Mouse (Mus musculus) heart, embryonic 14.5 days (tissue): Measurements from ENCODE around the gene Pgghg. TPM values are rescaled to one million over a fixed set of nuclear protein-coding genes. Genes with fewer than 3 reads are reported as not detected.
"Not testable (repeated sequence)": the region's sequence is repeated elsewhere in the genome, so short reads cannot be mapped to it uniquely, and the experiment has no call there.

Experiments
- ATAC-seq: fragments of 200-750 bp; cut with Nextera tagmentation; 2 replicates; pipeline ENCODE4 v1.8.0; 2017; ENCODE audit warnings: low read depth, moderate TSS enrichment; ENCODE audit not compliant: insufficient number of reproducible peaks, insufficient read depth, low FRiP score
- H3K27ac ChIP-seq, 2 experiments: fragments of 200-500 bp in 1 of 2; fragments of 300-500 bp in 1 of 2; sonication (generic) in 1 of 2; replicated peaks in 1 of 2; 2 replicates each; pipeline ENCODE4 v1.5.1; 2012 to 2014; ENCODE audit warnings: low read depth in 2 of 2, low read length in 2 of 2, control low read depth in 1 of 2, mild to moderate bottlenecking in 1 of 2, mixed read lengths in 1 of 2; ENCODE audit not compliant: control insufficient read depth in 1 of 2, insufficient read depth in 1 of 2
- H3K27me3 ChIP-seq: fragments of 300-500 bp; sonication (generic); 2 replicates; pipeline ENCODE4 v1.6.1; 2014; ENCODE audit warnings: mild to moderate bottlenecking, low read length, control low read depth; ENCODE audit not compliant: control insufficient read depth, insufficient read depth
- H3K36me3 ChIP-seq: fragments of 300-500 bp; sonication (generic); 2 replicates; pipeline ENCODE4 v1.6.1; 2014; ENCODE audit warnings: mild to moderate bottlenecking, control low read depth, low read length, mixed read lengths; ENCODE audit not compliant: control insufficient read depth, insufficient read depth
- H3K4me1 ChIP-seq, 2 experiments: fragments of 200-500 bp in 1 of 2; fragments of 300-500 bp in 1 of 2; sonication (generic) in 1 of 2; 2 replicates each; pipeline ENCODE4 v1.6.1; 2012 to 2014; ENCODE audit warnings: low read length in 2 of 2, control low read depth in 1 of 2, mixed read lengths in 1 of 2; ENCODE audit not compliant: control insufficient read depth in 2 of 2, insufficient read depth in 2 of 2
- H3K4me2 ChIP-seq: fragments of 300-500 bp; sonication (generic); 2 replicates; pipeline ENCODE4 v1.6.1; 2014; ENCODE audit warnings: mild to moderate bottlenecking, low read length
- H3K4me3 ChIP-seq, 2 experiments: fragments of 200-500 bp in 1 of 2; fragments of 300-500 bp in 1 of 2; sonication (generic) in 1 of 2; 2 replicates each; pipeline ENCODE4 v1.5.1; 2012 to 2014; ENCODE audit warnings: low read length in 2 of 2, mild to moderate bottlenecking in 2 of 2, control low read depth in 1 of 2, low read depth in 1 of 2, moderate library complexity in 1 of 2; ENCODE audit not compliant: control insufficient read depth in 1 of 2, insufficient read depth in 1 of 2
- H3K9ac ChIP-seq: fragments of 300-500 bp; sonication (generic); 2 replicates; pipeline ENCODE4 v1.6.1; 2014; ENCODE audit warnings: mild to moderate bottlenecking, low read length
- H3K9me3 ChIP-seq: fragments of 300-500 bp; sonication (generic); 2 replicates; pipeline ENCODE4 v1.6.1; 2016; ENCODE audit warnings: low read length, control low read depth; ENCODE audit not compliant: control insufficient read depth
- WGBS: fragments of 180-500 bp; shearing (Covaris S2); extraction: QIAGEN DNeasy Blood & Tissue Kit; methylation state at CpG from one replicate; pipeline ENCODE4 v1.1.7; 2014; 5-methylcytosine and 5-hydroxymethylcytosine counted together
- polyA plus RNA-seq: library from polyadenylated mRNA; unstranded; fragments of >200 nt; fragmentation: Nextera tagmentation; extraction: Ambion mirVana; gene quantifications from 2 replicates; pipeline ENCODE4 v1.2.1, GENCODE M21; 2014

Gene Pgghg
- polyA plus RNA-seq, 1 experiment from 2014 or later = 13.0 TPM

GRCm38 (mm10) chr7:140970931-140971330 lies 29.7 kb downstream of the Pgghg start:
- WGBS = 11% methylated on average over 7 of the region's 7 CpGs
- Histone ChIP-seq H3K9me3 (no peaks in the 10 kb centered on the region), H3K4me2 (no peak overlapping the region), H3K27ac (peak overlapping the region in 1 of 2 experiments; percentile 64; a peak in 1 of 4 replicates), H3K36me3 (no peaks in the 10 kb centered on the region), H3K4me3 (no peak overlapping the region), H3K4me1 (peaks cover 7 to 9% of the 10 kb centered on the region in 2 experiments; a peak in 3 of 4 replicates), H3K27me3 (peaks cover 20% of the 10 kb centered on the region), H3K9ac (no peak overlapping the region)
- ATAC-seq = 0 out of 2 replicates have a peak, but pooled peaks have one; percentile 6

DNA sequence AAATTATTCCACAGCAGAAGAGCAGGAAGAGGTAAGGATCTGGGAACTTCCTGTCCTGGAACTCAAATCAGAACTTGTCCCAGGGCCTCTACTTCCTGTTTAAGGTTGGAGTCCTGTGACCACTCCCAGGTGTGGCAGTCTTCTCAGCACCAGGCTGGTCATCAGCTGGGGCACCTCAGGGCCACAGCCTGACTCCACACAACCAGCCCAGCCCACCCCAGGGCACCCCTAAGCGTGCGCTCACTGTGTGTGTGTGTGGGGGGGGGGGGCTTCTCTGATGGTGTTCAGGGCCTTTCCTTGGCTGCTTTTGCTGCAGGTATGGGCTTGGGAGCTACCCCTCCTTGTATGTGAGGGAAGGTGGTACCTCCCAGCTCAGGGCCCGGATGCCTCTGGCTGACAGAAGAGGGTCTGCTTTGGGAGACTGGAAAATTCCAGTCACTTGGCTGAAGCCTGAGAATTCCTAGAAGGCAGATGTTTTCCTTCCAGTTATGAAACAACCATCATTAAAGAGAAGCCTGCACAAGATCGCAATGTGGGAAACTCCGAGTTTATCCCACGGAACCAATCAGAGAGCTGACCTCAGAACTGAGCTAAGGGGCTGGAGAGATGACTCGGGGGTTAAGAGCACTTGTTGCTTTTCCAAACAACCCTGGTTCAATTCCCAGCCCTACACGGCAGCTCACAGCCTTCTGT lies 30.4 kb downstream of the Pgghg start:
- H3K27me3 ChIP-seq = peaks cover 17% of the 10 kb centered on the region
- ATAC-seq = 0 out of 2 replicates have a peak, but pooled peaks have one; percentile 44
- H3K9me3 ChIP-seq = no peaks in the 10 kb centered on the region
- H3K9ac ChIP-seq = no peak overlapping the region
- no peaks in the 10 kb centered on the region for H3K36me3 ChIP-seq
- no peak overlapping the region for H3K4me2 ChIP-seq
- H3K27ac ChIP-seq = peak overlapping the region; percentile 51 to 64
- H3K4me3 ChIP-seq = no peak overlapping the region
- H3K4me1 ChIP-seq = peaks cover 7 to 9% of the 10 kb centered on the region in 2 experiments; a peak in 3 of 4 replicates
- WGBS = 56% methylated on average over 8 of the region's 8 CpGs

DNA sequence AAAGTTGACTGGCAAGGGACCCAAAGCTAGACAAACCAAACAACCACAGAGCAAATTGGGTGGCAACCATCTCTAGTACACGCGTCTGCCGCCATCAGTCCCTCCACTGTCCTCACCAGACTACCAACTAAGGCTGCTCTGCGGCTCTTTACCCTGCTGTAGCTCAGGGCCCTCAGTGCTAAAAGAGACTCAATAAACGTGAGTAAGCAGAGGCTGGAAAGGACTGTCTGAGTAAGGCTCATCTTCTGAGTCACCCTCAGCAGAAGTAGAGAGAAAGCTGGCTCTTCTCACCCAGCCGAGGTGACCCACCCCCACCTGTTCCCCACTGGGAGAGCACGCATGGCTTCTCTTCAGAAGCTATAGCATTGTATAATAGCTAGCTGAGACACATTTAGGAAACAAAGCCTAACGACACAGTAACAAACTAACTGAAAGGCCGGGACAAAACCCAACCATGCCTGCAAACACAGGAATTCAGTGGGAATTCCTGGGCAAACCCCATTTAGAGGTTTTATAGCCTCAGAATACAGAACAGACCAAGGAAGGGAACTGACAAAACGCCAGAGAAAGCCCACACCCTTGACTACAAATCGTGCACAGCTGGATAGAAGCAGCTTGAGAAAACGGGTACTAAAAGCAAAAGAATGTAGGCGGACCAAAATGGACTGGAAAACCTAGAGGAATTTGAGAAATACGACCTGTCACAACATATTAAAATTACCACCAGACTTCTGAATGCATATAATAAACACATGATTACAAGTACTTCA lies 32.4 kb downstream of the Pgghg start:
- Histone ChIP-seq H3K9me3 (no peaks in the 10 kb centered on the region), H3K9ac (no peak overlapping the region), H3K4me3 (no peak overlapping the region), H3K36me3 (no peaks in the 10 kb centered on the region), H3K4me2 (no peak overlapping the region), H3K27ac (no peak overlapping the region), H3K27me3 (peaks cover 7% of the 10 kb centered on the region; the same call in 1 of the 2 replicates), H3K4me1 (peaks cover 7 to 9% of the 10 kb centered on the region in 2 experiments; a peak in 3 of 4 replicates)
- WGBS = 45% methylated on average over 14 of the region's 14 CpGs
- no peak for ATAC-seq

- Histone ChIP-seq H3K36me3 (no peaks in the 10 kb centered on the region), H3K4me2 (no peak overlapping the region), H3K9ac (no peak overlapping the region), H3K9me3 (no peaks in the 10 kb centered on the region), H3K4me3 (no peak overlapping the region), H3K4me1 (peaks cover 7 to 9% of the 10 kb centered on the region in 2 experiments; a peak in 3 of 4 replicates), H3K27me3 (no peaks in the 10 kb centered on the region), H3K27ac (no peak overlapping the region)
- ATAC-seq = no peak
- WGBS = 9% methylated on average over 9 of the region's 9 CpGs
Observed at GRCm38 (mm10) chr7:140974940-140975339, 33.7 kb downstream of the Pgghg start.

GRCm38 (mm10) chr7:140975465-140975864 lies 34.3 kb downstream of the Pgghg start:
- Histone ChIP-seq H3K9me3 (no peaks in the 10 kb centered on the region), H3K27ac (no peak overlapping the region), H3K4me2 (no peak overlapping the region), H3K4me1 (peaks cover 7 to 9% of the 10 kb centered on the region in 2 experiments; a peak in 3 of 4 replicates), H3K9ac (no peak overlapping the region), H3K4me3 (no peak overlapping the region), H3K27me3 (no peaks in the 10 kb centered on the region), H3K36me3 (no peaks in the 10 kb centered on the region)
- ATAC-seq = no peak
- 22% methylated on average over 3 of the region's 3 CpGs for WGBS

DNA sequence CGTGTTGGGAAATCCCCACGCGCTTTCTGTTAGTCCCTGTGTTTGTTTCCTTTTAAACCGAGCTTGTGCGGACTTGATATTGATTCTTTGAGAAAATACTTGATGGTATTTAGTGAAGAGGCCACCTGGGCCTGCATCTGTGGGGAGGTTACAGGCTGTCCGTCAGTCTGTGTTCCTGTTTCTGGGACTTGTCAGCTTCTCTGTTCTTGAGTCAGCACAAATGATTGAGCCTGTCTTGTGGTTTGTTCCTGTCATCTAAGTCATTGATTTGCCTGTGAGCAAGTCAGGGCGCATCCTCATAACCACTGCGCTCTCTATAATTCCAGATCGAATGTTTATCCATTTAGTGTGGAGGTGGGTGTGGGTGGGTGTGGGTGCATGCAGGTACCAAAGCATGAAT lies 35.5 kb downstream of the Pgghg start:
- not testable (repeated sequence) for H3K9ac ChIP-seq, H3K4me2 ChIP-seq, H3K27me3 ChIP-seq, H3K27ac ChIP-seq, ATAC-seq, H3K4me3 ChIP-seq, H3K36me3 ChIP-seq, H3K4me1 ChIP-seq, H3K9me3 ChIP-seq
- WGBS = 87% methylated on average over 9 of the region's 9 CpGs

DNA sequence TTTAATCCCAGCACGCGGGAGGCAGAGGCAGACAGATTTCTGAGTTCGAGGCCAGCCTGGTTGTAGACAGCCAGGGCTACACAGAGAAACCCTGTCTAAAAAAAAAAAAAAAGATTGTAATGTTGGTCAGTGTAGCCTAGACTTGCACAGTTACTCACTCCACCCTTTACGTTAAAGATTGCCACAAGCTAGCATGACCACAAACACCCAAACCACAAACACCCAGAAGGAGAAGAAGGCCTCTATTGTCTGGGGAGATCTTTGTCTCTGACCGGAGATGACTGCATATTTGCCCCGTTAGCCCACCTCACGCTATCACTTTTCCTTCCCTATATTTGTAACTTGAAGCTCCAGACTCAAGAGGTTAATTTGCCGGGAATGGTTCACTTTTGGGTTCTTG lies 40.5 kb downstream of the Pgghg start:
- no peaks in the 10 kb centered on the region for H3K36me3 ChIP-seq
- no peak overlapping the region for H3K27ac ChIP-seq
- 85% methylated on average over 8 of the region's 8 CpGs for WGBS
- ATAC-seq = no peak
- H3K9me3 ChIP-seq = peaks cover 4% of the 10 kb centered on the region; the same call in 1 of the 2 replicates
- no peaks in the 10 kb centered on the region for H3K27me3 ChIP-seq
- no peak overlapping the region for H3K9ac ChIP-seq
- H3K4me2 ChIP-seq = no peak overlapping the region
- no peak overlapping the region for H3K4me3 ChIP-seq
- no peaks in the 10 kb centered on the region for H3K4me1 ChIP-seq
